Mouse (Mus musculus): ENCODE data around the gene Cd300a. TPM values are rescaled to one million over a fixed set of nuclear protein-coding genes. Genes with fewer than 3 reads are reported as not detected.

Cd300a gene
- polyA plus RNA-seq, 1 experiment from 2014 or later, result 1.5 TPM

DNA sequence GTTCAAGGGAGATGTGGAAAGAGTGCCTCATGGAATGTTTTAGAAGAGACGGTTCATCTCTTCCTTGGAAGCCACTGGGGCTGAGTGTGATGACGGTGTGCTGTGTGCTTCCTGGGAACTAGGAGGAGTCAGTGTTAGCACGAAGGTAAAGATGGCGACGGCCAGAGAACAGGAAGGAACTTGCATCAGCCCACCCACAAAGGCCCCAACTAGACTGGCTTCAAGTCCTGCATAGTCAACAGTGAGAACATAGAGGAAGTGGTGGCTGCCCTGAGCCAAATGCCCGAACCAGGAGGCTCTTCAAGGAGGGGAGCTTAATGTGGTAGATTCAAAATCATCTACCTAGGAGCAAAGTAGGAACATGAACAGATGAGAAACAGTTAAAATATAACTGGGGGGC lies 27.3 kb downstream of the Cd300a start:
- no peaks in the 10 kb centered on the region for H3K4me1 ChIP-seq (replicated peaks; ENCODE audit: control insufficient read depth, insufficient read depth)
- no peaks in the 10 kb centered on the region for H3K36me3 ChIP-seq (ENCODE audit: control insufficient read depth, insufficient read depth, low read length)

DNA sequence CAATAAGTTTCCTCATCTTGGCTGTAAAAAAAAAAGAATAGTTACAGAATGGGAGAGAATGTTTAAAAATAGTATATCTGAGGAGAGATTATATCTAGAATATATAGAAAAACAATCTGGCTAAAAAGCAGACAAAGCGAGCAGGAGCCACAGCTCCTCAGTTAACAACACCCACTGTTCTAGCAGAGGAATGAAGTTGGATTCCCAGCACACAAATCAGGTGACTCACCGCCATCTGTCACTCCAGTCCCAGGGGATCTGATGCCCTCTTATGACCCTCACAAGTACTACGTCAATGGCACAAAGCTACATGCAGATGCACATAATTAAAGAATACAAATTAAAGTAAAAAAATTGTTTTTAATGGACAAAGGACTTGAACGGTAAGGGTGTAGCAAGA lies 32.6 kb downstream of the Cd300a start:
- Histone ChIP-seq H3K9ac (ENCODE audit: low read length) (no peak overlapping the region), H3K27me3 (ENCODE audit: control insufficient read depth, insufficient read depth, low read length) (no peaks in the 10 kb centered on the region), H3K4me1 (replicated peaks; ENCODE audit: control insufficient read depth, insufficient read depth) (no peaks in the 10 kb centered on the region), H3K4me2 (replicated peaks; ENCODE audit: low read depth) (no peak overlapping the region), H3K4me3 (ENCODE audit: low read depth, low read length) (no peak overlapping the region), H3K9me3 (ENCODE audit: control insufficient read depth, low read length) (no peaks in the 10 kb centered on the region), H3K36me3 (ENCODE audit: control insufficient read depth, insufficient read depth, low read length) (no peaks in the 10 kb centered on the region), H3K27ac (replicated peaks) (no peak overlapping the region)
- no peak for TF ChIP-seq CTCF (IDR thresholded peaks at IDR 0.05; ENCODE audit: low read depth)
- TF ChIP-seq EP300 (optimal IDR thresholded peaks at IDR 0.05), result no peak
- WGBS, result 68% methylated on average over 4 of the region's 4 CpGs
- no peak for DNase-seq (ENCODE audit: low spot score)
- ATAC-seq (ENCODE audit: low FRiP score, low TSS enrichment), result no peak

More for the DNA sequence above, 27.3 kb downstream of the Cd300a start:
- Histone ChIP-seq H3K27ac (replicated peaks) (no peak overlapping the region), H3K4me2 (replicated peaks; ENCODE audit: low read depth) (no peak overlapping the region), H3K9ac (ENCODE audit: low read length) (no peak overlapping the region), H3K4me3 (ENCODE audit: low read depth, low read length) (no peak overlapping the region), H3K9me3 (ENCODE audit: control insufficient read depth, low read length) (no peaks in the 10 kb centered on the region), H3K27me3 (ENCODE audit: control insufficient read depth, insufficient read depth, low read length) (no peaks in the 10 kb centered on the region)
- ATAC-seq (ENCODE audit: low FRiP score, low TSS enrichment), result no peak
- 67% methylated on average over 6 of the region's 6 CpGs for WGBS
- no peak for DNase-seq (ENCODE audit: low spot score)
- TF ChIP-seq CTCF (IDR thresholded peaks at IDR 0.05; ENCODE audit: low read depth), result no peak
- TF ChIP-seq EP300 (optimal IDR thresholded peaks at IDR 0.05), result no peak

DNA sequence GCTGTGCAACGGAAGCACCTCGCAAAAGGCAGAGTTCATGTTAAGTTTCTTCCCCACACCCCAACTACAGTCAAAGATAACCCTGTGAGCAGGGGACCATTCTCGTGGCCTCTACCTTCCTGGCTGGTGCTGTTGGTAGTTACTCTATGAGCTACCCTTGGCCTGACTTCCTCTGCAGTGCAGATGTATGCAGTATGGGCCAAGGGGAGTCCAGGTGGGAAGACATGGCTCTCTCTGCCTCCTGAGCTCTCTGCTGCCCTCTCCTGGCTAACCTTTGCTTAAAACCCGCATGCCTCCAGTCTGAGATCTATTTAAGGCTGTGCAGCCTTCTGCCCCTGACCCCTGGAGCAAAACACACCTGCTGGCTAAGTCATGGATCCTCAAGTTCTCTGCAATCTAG lies 34.1 kb downstream of the Cd300a start:
- TF ChIP-seq EP300 (optimal IDR thresholded peaks at IDR 0.05) (no peak), CTCF (IDR thresholded peaks at IDR 0.05; ENCODE audit: low read depth) (peak; percentile 63)
- Histone ChIP-seq H3K36me3 (ENCODE audit: control insufficient read depth, insufficient read depth, low read length) (no peaks in the 10 kb centered on the region), H3K4me2 (replicated peaks; ENCODE audit: low read depth) (no peak overlapping the region), H3K27me3 (ENCODE audit: control insufficient read depth, insufficient read depth, low read length) (no peaks in the 10 kb centered on the region), H3K9ac (ENCODE audit: low read length) (no peak overlapping the region), H3K27ac (replicated peaks) (no peak overlapping the region), H3K4me3 (ENCODE audit: low read depth, low read length) (no peak overlapping the region), H3K9me3 (ENCODE audit: control insufficient read depth, low read length) (no peaks in the 10 kb centered on the region), H3K4me1 (replicated peaks; ENCODE audit: control insufficient read depth, insufficient read depth) (no peaks in the 10 kb centered on the region)
- 76% methylated on average over 4 of the region's 4 CpGs for WGBS
- DNase-seq (ENCODE audit: low spot score), result peak; percentile 42
- no peak for ATAC-seq (ENCODE audit: low FRiP score, low TSS enrichment)

DNA sequence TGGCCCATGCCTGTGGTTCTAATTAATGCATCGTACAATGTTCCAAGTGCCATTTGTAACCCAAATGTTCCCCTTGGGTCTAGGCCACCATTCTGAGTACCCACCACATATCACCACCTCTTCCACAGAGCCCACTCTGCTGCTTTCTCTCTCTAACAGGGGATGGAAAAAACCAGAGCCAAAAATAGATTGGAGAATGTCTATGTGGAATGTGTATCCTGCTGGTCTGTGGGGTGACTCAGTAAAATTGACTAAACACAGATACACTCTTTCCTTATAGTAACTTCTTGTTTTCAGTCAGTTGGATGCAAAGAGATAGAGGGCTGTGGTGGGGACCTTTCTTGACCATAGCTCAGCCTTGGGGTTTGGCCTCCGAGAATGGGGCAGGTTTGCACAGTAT lies 39.7 kb downstream of the Cd300a start:
- H3K4me3 ChIP-seq (ENCODE audit: low read depth, low read length), result no peak overlapping the region
- ATAC-seq (ENCODE audit: low FRiP score, low TSS enrichment), result no peak
- H3K27ac ChIP-seq (replicated peaks), result no peak overlapping the region
- 80% methylated on average over 2 of the region's 2 CpGs for WGBS
- no peaks in the 10 kb centered on the region for H3K9me3 ChIP-seq (ENCODE audit: control insufficient read depth, low read length)
- H3K9ac ChIP-seq (ENCODE audit: low read length), result no peak overlapping the region
- H3K27me3 ChIP-seq (ENCODE audit: control insufficient read depth, insufficient read depth, low read length), result no peaks in the 10 kb centered on the region
- no peaks in the 10 kb centered on the region for H3K4me1 ChIP-seq (replicated peaks; ENCODE audit: control insufficient read depth, insufficient read depth)
- no peak overlapping the region for H3K4me2 ChIP-seq (replicated peaks; ENCODE audit: low read depth)
- no peaks in the 10 kb centered on the region for H3K36me3 ChIP-seq (ENCODE audit: control insufficient read depth, insufficient read depth, low read length)
- TF ChIP-seq EP300 (optimal IDR thresholded peaks at IDR 0.05) (no peak), CTCF (IDR thresholded peaks at IDR 0.05; ENCODE audit: low read depth) (no peak)
- peak; percentile 5 for DNase-seq (ENCODE audit: low spot score)

DNA sequence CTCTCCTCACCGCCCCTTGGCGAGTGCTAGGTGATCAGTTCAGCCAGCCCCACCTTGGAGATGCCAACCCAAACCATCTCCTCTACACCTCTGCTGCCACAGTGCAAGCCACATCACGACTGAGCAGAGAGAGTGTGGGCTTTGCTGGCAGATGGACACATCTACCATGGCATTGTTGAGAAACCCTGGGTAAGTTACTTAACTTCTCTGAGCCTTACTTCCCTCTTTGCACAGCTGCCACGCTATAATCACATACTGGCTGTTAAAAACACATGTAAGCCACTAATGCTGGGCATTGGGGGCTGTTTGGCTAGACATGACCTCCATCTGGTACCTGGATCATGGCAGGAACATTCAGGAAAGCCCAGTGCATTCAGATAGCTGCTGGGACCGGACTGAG lies 41.2 kb downstream of the Cd300a start:
- DNase-seq (ENCODE audit: low spot score) (no peak), ATAC-seq (ENCODE audit: low FRiP score, low TSS enrichment) (no peak)
- Histone ChIP-seq H3K4me1 (replicated peaks; ENCODE audit: control insufficient read depth, insufficient read depth) (no peaks in the 10 kb centered on the region), H3K27ac (replicated peaks) (no peak overlapping the region), H3K9me3 (ENCODE audit: control insufficient read depth, low read length) (no peaks in the 10 kb centered on the region), H3K36me3 (ENCODE audit: control insufficient read depth, insufficient read depth, low read length) (no peaks in the 10 kb centered on the region), H3K4me2 (replicated peaks; ENCODE audit: low read depth) (no peak overlapping the region), H3K9ac (ENCODE audit: low read length) (no peak overlapping the region), H3K27me3 (ENCODE audit: control insufficient read depth, insufficient read depth, low read length) (no peaks in the 10 kb centered on the region), H3K4me3 (ENCODE audit: low read depth, low read length) (no peak overlapping the region)
- 78% methylated on average over 5 of the region's 5 CpGs for WGBS
- TF ChIP-seq EP300 (optimal IDR thresholded peaks at IDR 0.05) (no peak), CTCF (IDR thresholded peaks at IDR 0.05; ENCODE audit: low read depth) (no peak)

DNA sequence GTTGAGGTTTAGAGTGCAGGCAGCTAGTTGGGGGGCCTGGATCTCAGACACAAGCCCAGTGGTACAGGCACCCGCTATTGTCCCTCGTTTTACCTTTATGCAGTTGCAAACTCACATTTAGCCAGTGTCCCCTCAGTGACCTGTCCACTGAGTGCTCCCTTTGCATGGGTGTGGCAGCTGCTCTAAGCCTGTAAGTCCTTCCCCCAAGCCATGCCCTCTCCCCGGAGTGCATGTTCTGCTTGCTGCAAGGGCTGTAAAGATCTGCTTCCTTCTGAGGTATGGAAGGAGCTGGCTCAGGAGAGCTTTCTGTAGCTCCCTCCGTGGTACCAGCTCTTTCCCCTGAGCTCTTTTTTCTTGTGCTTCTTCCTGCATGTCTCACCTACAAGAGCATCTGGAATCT lies 43.8 kb downstream of the Cd300a start:
- no peak overlapping the region for H3K4me3 ChIP-seq (ENCODE audit: low read depth, low read length)
- no peaks in the 10 kb centered on the region for H3K27me3 ChIP-seq (ENCODE audit: control insufficient read depth, insufficient read depth, low read length)
- no peaks in the 10 kb centered on the region for H3K9me3 ChIP-seq (ENCODE audit: control insufficient read depth, low read length)
- DNase-seq (ENCODE audit: low spot score) (no peak), ATAC-seq (ENCODE audit: low FRiP score, low TSS enrichment) (no peak)
- no peaks in the 10 kb centered on the region for H3K36me3 ChIP-seq (ENCODE audit: control insufficient read depth, insufficient read depth, low read length)
- no peak overlapping the region for H3K9ac ChIP-seq (ENCODE audit: low read length)
- H3K4me1 ChIP-seq (replicated peaks; ENCODE audit: control insufficient read depth, insufficient read depth), result no peaks in the 10 kb centered on the region
- H3K4me2 ChIP-seq (replicated peaks; ENCODE audit: low read depth), result no peak overlapping the region
- H3K27ac ChIP-seq (replicated peaks), result no peak overlapping the region
- 52% methylated on average over 4 of the region's 4 CpGs for WGBS
- TF ChIP-seq CTCF (IDR thresholded peaks at IDR 0.05; ENCODE audit: low read depth), result no peak
- no peak for TF ChIP-seq EP300 (optimal IDR thresholded peaks at IDR 0.05)
